Mouse (Mus musculus): ENCODE measurements around the gene Gm11567.
"Not testable (repeated sequence)": the region's sequence is repeated elsewhere in the genome, so short reads cannot be mapped to it uniquely, and the experiment has no call there.

Gm11567 gene

DNA sequence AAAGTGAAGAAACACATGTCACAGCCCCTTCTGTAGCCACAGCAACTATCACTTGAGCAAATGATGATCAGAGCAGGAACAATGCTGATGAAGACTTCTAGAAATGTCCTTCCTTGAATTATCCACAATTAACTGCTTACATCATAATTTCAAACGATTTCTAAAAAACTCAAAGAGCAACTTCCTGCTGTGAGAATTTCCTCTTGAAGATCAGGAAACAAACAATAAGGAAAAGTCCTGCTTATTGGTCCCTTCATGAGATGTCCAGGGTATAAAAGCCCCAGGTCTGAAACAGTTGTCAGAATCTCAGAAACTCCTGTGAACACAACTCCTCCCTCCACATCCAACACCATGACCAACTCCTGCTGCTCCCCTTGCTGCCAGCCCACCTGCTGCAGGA lies at the start of gene Gm11567:
Gene Gm11567, plus strand, starts transcription at position 301 of the 400 bp plus-strand sequence.
- not testable (repeated sequence) for DNase-seq (ENCODE audit: low spot score)

DNA sequence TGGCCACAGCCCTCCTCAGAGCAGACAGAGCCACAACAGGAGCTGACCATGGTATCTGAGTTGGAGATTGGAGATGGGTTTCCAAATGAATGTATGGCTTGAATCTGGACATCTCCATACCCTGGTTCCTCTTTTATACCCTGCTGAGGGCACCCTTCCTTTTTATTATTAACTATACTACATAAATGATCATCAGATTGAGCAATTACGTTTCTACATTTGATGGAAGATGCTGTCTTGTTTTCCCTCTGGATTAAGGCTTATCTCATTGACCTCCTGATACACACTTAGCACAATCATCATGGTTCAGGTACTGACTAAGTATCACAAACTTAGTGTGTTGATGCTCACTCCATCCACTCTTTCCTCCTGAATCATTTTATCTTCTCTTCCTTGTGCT lies 41.0 kb upstream of the Gm11567 start, which contains the start of gene 2300003K06Rik:
Gene 2300003K06Rik, minus strand, starts transcription at position 101 of the 400 bp plus-strand sequence.
- DNase-seq (ENCODE audit: low spot score) = no peak

DNA sequence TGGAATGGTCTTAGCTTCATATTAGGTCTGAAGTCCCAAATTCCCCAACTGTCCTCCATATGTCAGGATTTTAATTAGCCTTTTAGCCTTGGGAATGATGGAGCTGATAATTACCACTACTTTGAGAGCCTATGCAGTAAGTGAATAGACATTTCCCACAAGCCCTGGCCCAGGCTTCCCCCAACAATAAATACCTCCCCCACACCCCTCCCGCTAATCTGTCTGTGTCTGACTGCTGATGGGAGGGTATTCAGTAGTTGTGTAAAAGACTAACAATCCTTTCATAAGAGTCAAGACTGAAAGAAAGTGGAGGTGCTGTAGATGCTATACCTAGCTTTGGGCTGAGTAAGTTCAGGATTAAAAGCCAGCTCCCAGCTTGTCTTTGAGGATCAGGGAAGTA lies 36.8 kb upstream of the Gm11567 start:
- DNase-seq (ENCODE audit: low spot score) = no peak

DNA sequence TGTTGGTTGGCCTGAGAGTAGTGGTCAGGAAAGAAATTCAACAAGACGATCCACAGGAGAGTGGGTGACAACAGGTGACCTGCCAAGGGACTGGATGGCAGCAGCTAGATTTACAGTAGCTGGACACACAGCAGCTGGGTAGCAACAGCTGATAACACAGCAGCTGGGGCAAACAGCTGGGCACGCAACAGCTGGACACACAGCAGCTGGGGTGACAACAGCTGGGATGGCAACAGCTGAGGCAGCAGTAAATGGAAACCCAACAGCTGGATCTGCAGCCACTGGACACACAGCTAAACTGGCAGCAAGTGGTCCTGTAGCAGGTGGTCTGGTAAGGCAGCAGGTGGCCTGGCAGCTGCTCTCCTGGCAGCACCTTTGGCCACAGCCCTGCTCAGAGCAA lies 32.2 kb upstream of the Gm11567 start:
- DNase-seq (ENCODE audit: low spot score) = no peak

DNA sequence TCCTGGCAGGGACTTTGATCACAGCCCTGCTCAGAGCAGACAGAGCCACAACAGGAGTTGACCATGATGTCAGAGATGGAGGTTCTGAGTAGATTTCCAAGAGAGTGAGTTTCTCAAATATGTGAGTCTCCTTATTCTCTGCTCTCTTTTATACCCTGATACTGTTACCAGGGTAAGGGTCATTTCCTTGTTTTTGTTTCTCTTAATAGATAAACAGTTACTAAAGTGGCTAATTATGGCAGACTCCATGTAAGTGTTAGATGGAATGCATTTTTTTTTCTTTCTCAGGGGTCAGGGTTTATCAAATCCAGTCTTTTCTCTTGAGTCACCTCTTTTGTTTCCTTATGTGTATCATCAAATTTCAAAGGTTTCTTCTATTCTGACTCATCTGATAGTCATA lies 27.5 kb upstream of the Gm11567 start, which contains the start of gene Krtap4-16:
Gene Krtap4-16, minus strand, starts transcription at position 101 of the 400 bp plus-strand sequence.
- DNase-seq (ENCODE audit: low spot score) = no peak

DNA sequence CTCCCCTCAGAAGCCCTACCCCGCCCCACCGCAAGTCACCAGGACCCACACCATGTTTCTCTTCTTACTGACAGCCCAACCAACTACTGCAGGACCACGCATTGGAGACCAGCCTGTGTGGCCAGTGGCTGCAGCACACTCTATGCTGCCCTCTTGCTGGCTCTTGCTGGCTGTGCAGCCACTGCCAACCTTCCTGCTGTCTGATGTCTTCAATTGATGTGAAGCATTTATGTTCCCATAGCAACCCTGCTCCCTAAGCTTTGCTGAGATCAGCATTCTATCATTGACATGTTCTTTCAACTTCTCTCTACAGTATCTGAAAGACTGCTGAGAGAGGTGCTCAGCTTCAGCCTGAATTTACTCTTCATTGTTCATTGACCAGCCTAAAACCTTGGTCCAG lies 24.9 kb upstream of the Gm11567 start:
- no peak for DNase-seq (ENCODE audit: low spot score)

DNA sequence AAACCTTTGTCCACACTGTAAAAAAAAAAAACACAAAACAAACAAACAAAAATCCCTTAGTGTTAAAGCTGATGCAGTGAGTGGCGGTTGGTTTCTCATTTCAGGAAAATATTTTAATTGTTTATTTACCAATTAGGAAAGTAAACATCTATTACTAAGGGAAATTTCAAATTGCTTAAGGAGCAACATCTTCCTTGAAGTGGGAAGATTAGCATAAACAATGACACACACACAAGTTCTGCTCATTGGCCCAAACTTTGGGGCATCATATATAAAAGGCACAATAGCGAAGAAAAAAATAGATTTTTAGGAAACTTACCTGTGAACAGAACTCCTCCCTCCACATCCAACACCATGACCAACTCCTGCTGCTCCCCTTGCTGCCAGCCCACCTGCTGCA lies 21.4 kb upstream of the Gm11567 start, which contains the start of gene Gm11568:
Gene Gm11568, plus strand, starts transcription at position 301 of the 400 bp plus-strand sequence.
- no peak for DNase-seq (ENCODE audit: low spot score)

DNA sequence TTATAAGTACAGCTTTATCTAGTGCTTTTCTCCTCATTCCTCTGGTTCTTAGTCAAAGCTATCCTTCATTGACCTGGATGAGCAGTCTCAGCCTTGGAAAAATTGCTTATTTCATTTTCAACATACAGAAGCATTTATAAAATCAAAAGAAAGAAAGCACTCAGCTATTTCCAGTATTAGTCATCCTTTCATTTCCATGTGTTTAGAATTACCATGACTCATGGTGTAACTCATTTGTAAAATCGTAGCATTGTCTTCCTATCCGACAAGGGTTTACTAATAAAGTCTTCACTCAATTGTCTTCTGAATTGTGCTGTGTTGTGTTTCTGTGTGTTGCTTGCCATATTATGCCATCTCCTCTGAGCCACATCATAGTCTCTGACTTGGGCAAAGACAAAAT lies 20.2 kb upstream of the Gm11567 start:
- no peak for DNase-seq (ENCODE audit: low spot score)

DNA sequence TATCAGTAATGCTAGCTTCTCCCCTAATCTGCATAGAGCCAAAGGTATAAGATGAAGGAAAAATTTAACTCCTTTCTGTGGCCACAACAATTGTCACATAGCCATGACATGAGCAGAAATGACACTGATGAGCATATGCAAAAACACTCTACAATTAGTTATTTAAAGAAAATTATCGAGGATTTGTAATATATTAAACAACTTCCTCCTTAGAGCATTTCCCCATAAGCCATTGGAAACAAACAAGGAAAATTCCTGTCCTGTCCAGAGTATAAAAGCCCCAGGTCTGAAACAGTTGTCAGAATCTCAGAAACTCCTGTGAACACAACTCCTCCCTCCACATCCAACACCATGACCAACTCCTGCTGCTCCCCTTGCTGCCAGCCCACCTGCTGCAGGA lies 14.8 kb upstream of the Gm11567 start, which contains the start of gene Gm11559:
Gene Gm11559, plus strand, starts transcription at position 301 of the 400 bp plus-strand sequence.
- not testable (repeated sequence) for DNase-seq (ENCODE audit: low spot score)

DNA sequence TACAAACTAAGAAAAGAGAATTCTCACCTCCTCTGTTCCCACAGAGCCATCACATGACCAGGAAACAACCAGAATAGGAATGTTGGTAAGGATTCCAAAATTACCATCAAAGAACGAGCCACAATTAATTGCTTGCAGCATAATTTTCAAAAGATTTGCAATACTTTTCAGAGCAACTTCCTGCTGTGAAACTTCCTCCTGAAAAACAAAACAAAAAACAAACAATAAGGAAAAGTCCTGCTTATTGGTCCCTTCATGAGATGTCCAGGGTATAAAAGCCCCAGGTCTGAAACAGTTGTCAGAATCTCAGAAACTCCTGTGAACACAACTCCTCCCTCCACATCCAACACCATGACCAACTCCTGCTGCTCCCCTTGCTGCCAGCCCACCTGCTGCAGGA lies 5.9 kb upstream of the Gm11567 start, which contains the start of gene Krtap9-1:
Gene Krtap9-1, plus strand, starts transcription at position 301 of the 400 bp plus-strand sequence.
- not testable (repeated sequence) for DNase-seq (ENCODE audit: low spot score)

DNA sequence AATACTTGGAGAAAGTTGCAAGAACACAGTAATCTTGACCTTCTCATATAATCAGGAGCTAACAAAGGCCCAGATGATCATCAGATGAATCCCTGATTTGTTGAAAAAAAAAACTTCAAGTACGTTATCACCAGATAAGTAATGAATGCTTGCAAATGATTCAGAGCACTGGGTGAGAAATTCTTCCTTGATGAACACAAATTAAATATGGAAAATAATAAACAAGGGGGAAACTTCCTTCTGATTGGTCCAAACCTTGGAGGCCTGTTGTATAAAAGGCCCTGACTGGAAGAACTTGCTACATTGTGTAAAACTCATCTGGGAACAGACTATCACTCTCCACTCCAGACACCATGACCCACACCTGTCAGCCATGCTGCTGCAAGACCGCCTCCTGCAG lies 28.6 kb downstream of the Gm11567 start, which contains the start of gene Krtap31-1:
Gene Krtap31-1, plus strand, starts transcription at position 301 of the 400 bp plus-strand sequence.
- DNase-seq (ENCODE audit: low spot score) = no peak

DNA sequence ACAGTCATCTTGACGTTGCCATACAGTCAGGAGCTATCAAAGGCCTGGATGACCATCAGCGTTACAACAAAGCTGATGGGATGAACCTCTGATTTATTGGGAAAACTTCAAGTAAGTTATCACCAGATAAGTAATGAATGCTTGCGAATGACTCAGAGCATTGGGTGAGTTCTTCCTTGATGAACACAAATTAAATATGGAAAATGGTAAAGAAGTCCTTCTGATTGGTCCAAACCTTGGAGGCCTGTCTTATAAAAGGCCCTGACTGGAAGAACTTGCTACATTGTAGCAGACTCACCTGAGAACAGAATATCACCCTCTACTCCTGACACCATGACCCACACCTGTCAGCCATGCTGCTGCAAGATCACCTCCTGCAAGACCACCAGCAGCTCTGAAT lies 35.5 kb downstream of the Gm11567 start, which contains the start of gene Gm11565:
Gene Gm11565, plus strand, starts transcription at position 301 of the 400 bp plus-strand sequence.
- no peak for DNase-seq (ENCODE audit: low spot score)
